Mouse (Mus musculus): ENCODE measurements at regions not wholly inside any gene's neighbourhood (a gene's known extent, or its start where the extent isn't known, plus 50 kb on each side); places are given as distances from the start of the nearest gene placed in this dataset.

GRCm38 (mm10) chr12:12669931-12670330, 271.8 kb downstream of the Mycn start:
- no peak for DNase-seq (ENCODE audit: low read depth in 1 of 2, low spot score in 2 of 2)
- 88% methylated on average over 5 of the region's 5 CpGs for whole genome bisulfite sequencing
- Histone ChIP-seq H3K4me3 (ENCODE audit: extremely low read depth, insufficient read depth, insufficient read length) (no peak overlapping the region), H3K27me3 (ENCODE audit: control insufficient read depth, insufficient read depth, low read length) (no peaks in the 10 kb centered on the region), H3K4me1 (ENCODE audit: control insufficient read depth, insufficient read depth, insufficient read length) (no peaks in the 10 kb centered on the region), H3K36me3 (ENCODE audit: control insufficient read depth, insufficient read depth, low read length) (no peaks in the 10 kb centered on the region), H3K27ac (ENCODE audit: insufficient read depth, low read length) (no peak overlapping the region)
- no peak for TF ChIP-seq POLR2A (IDR thresholded peaks at IDR 0.05; ENCODE audit: low read depth, low read length)
- no peak for TF ChIP-seq CTCF (IDR thresholded peaks at IDR 0.05; ENCODE audit: extremely low read depth, insufficient read depth, insufficient read length, insufficient replicate concordance)

- WGBS = 91% methylated on average over 4 of the region's 4 CpGs
- no peaks in the 10 kb centered on the region for H3K36me3 ChIP-seq (ENCODE audit: control insufficient read depth, insufficient read depth, low read length)
- no peaks in the 10 kb centered on the region for H3K4me1 ChIP-seq (ENCODE audit: control insufficient read depth, insufficient read depth, insufficient read length)
- H3K27me3 ChIP-seq (ENCODE audit: control insufficient read depth, insufficient read depth, low read length) = no peaks in the 10 kb centered on the region
- H3K4me3 ChIP-seq (ENCODE audit: extremely low read depth, insufficient read depth, insufficient read length) = no peak overlapping the region
- TF ChIP-seq POLR2A (IDR thresholded peaks at IDR 0.05; ENCODE audit: low read depth, low read length) = no peak
- no peak for TF ChIP-seq CTCF (IDR thresholded peaks at IDR 0.05; ENCODE audit: extremely low read depth, insufficient read depth, insufficient read length, insufficient replicate concordance)
- no peak for DNase-seq (ENCODE audit: low read depth in 1 of 2, low spot score in 2 of 2)
- no peak overlapping the region for H3K27ac ChIP-seq (ENCODE audit: insufficient read depth, low read length)
Measured at GRCm38 (mm10) chr12:12668919-12669318, 272.8 kb downstream of the Mycn start.

- WGBS = 92% methylated on average over 8 of the region's 8 CpGs
- no peak overlapping the region for H3K27ac ChIP-seq (ENCODE audit: insufficient read depth, low read length)
- H3K36me3 ChIP-seq (ENCODE audit: control insufficient read depth, insufficient read depth, low read length) = no peaks in the 10 kb centered on the region
- no peak for DNase-seq (ENCODE audit: low read depth in 1 of 2, low spot score in 2 of 2)
- no peak overlapping the region for H3K4me3 ChIP-seq (ENCODE audit: extremely low read depth, insufficient read depth, insufficient read length)
- no peaks in the 10 kb centered on the region for H3K27me3 ChIP-seq (ENCODE audit: control insufficient read depth, insufficient read depth, low read length)
- no peaks in the 10 kb centered on the region for H3K4me1 ChIP-seq (ENCODE audit: control insufficient read depth, insufficient read depth, insufficient read length)
- TF ChIP-seq CTCF (IDR thresholded peaks at IDR 0.05; ENCODE audit: extremely low read depth, insufficient read depth, insufficient read length, insufficient replicate concordance) (no peak), POLR2A (IDR thresholded peaks at IDR 0.05; ENCODE audit: low read depth, low read length) (no peak)
Measured at GRCm38 (mm10) chr12:12655611-12656010, 286.1 kb downstream of the Mycn start.

- H3K4me3 ChIP-seq (ENCODE audit: extremely low read depth, insufficient read depth, insufficient read length) = no peak overlapping the region
- DNase-seq (ENCODE audit: low read depth in 1 of 2, low spot score in 2 of 2) = no peak
- 84% methylated on average over 10 of the region's 10 CpGs for WGBS
Measured at GRCm38 (mm10) chr12:12655184-12655583, 286.5 kb downstream of the Mycn start.

GRCm38 (mm10) chr12:12652361-12652760, 289.4 kb downstream of the Mycn start:
- Histone ChIP-seq H3K27ac (ENCODE audit: insufficient read depth, low read length) (no peak overlapping the region), H3K36me3 (ENCODE audit: control insufficient read depth, insufficient read depth, low read length) (no peaks in the 10 kb centered on the region), H3K4me3 (ENCODE audit: extremely low read depth, insufficient read depth, insufficient read length) (no peak overlapping the region), H3K27me3 (ENCODE audit: control insufficient read depth, insufficient read depth, low read length) (no peaks in the 10 kb centered on the region), H3K4me1 (ENCODE audit: control insufficient read depth, insufficient read depth, insufficient read length) (no peaks in the 10 kb centered on the region)
- TF ChIP-seq CTCF (IDR thresholded peaks at IDR 0.05; ENCODE audit: extremely low read depth, insufficient read depth, insufficient read length, insufficient replicate concordance) (no peak), POLR2A (IDR thresholded peaks at IDR 0.05; ENCODE audit: low read depth, low read length) (no peak)
- WGBS = 92% methylated on average over 7 of the region's 7 CpGs
- no peak for DNase-seq (ENCODE audit: low read depth in 1 of 2, low spot score in 2 of 2)

More at GRCm38 (mm10) chr12:12655184-12655583, 286.5 kb downstream of the Mycn start:
- Histone ChIP-seq H3K27ac (ENCODE audit: insufficient read depth, low read length) (no peak overlapping the region), H3K27me3 (ENCODE audit: control insufficient read depth, insufficient read depth, low read length) (no peaks in the 10 kb centered on the region), H3K36me3 (ENCODE audit: control insufficient read depth, insufficient read depth, low read length) (no peaks in the 10 kb centered on the region), H3K4me1 (ENCODE audit: control insufficient read depth, insufficient read depth, insufficient read length) (no peaks in the 10 kb centered on the region)
- TF ChIP-seq POLR2A (IDR thresholded peaks at IDR 0.05; ENCODE audit: low read depth, low read length) (no peak), CTCF (IDR thresholded peaks at IDR 0.05; ENCODE audit: extremely low read depth, insufficient read depth, insufficient read length, insufficient replicate concordance) (no peak)

- no peak for DNase-seq (ENCODE audit: low read depth in 1 of 2, low spot score in 2 of 2)
- Histone ChIP-seq H3K27ac (ENCODE audit: insufficient read depth, low read length) (no peak overlapping the region), H3K4me3 (ENCODE audit: extremely low read depth, insufficient read depth, insufficient read length) (no peak overlapping the region), H3K27me3 (ENCODE audit: control insufficient read depth, insufficient read depth, low read length) (no peaks in the 10 kb centered on the region), H3K4me1 (ENCODE audit: control insufficient read depth, insufficient read depth, insufficient read length) (no peaks in the 10 kb centered on the region), H3K36me3 (ENCODE audit: control insufficient read depth, insufficient read depth, low read length) (no peaks in the 10 kb centered on the region)
- no peak for TF ChIP-seq POLR2A (IDR thresholded peaks at IDR 0.05; ENCODE audit: low read depth, low read length)
- TF ChIP-seq CTCF (IDR thresholded peaks at IDR 0.05; ENCODE audit: extremely low read depth, insufficient read depth, insufficient read length, insufficient replicate concordance) = no peak
- WGBS = 74% methylated on average over 1 of the region's 1 CpGs
Measured at GRCm38 (mm10) chr12:12650309-12650708, 291.4 kb downstream of the Mycn start.

GRCm38 (mm10) chr12:12647467-12647866, 294.2 kb downstream of the Mycn start:
- TF ChIP-seq POLR2A (IDR thresholded peaks at IDR 0.05; ENCODE audit: low read depth, low read length) = no peak
- no peak for TF ChIP-seq CTCF (IDR thresholded peaks at IDR 0.05; ENCODE audit: extremely low read depth, insufficient read depth, insufficient read length, insufficient replicate concordance)
- DNase-seq (ENCODE audit: low read depth in 1 of 2, low spot score in 2 of 2) = no peak
- H3K27me3 ChIP-seq (ENCODE audit: control insufficient read depth, insufficient read depth, low read length) = no peaks in the 10 kb centered on the region
- H3K4me1 ChIP-seq (ENCODE audit: control insufficient read depth, insufficient read depth, insufficient read length) = no peaks in the 10 kb centered on the region
- H3K27ac ChIP-seq (ENCODE audit: insufficient read depth, low read length) = no peak overlapping the region
- H3K36me3 ChIP-seq (ENCODE audit: control insufficient read depth, insufficient read depth, low read length) = no peaks in the 10 kb centered on the region
- no peak overlapping the region for H3K4me3 ChIP-seq (ENCODE audit: extremely low read depth, insufficient read depth, insufficient read length)
- WGBS = 87% methylated on average over 6 of the region's 6 CpGs

All from spleen, adult 2 months (tissue).